Mouse (Mus musculus): ENCODE results near the gene Myl6b.

Myl6b gene

GRCm38 (mm10) chr10:128498590-128498989 is at the start of gene Myl6b:
Gene Myl6b, minus strand, starts transcription at chr10:128498685.
- peak; percentile 98 for DNase-seq

- DNase-seq, result peak; percentile 98
Measured at GRCm38 (mm10) chr10:128547361-128548032, 49.0 kb upstream of the Myl6b start, which contains the start of gene Zc3h10. Gene Zc3h10, minus strand, starts transcription at chr10:128547774.

GRCm38 (mm10) chr10:128546787-128547186 is 48.3 kb upstream of the Myl6b start:
- DNase-seq, result no peak

- no peak for DNase-seq
Measured at GRCm38 (mm10) chr10:128546361-128546760, 47.9 kb upstream of the Myl6b start.

GRCm38 (mm10) chr10:128545570-128545898 is 47.0 kb upstream of the Myl6b start:
- DNase-seq, result no peak

GRCm38 (mm10) chr10:128544674-128545569 is 46.4 kb upstream of the Myl6b start:
- no peak for DNase-seq

GRCm38 (mm10) chr10:128544151-128544657 is 45.7 kb upstream of the Myl6b start:
- DNase-seq, result no peak

- DNase-seq, result no peak
Measured at GRCm38 (mm10) chr10:128543100-128543499, 44.6 kb upstream of the Myl6b start.

- DNase-seq, result no peak
Measured at GRCm38 (mm10) chr10:128538340-128538870, 39.9 kb upstream of the Myl6b start.

GRCm38 (mm10) chr10:128536266-128536940 is 37.9 kb upstream of the Myl6b start:
- DNase-seq, result peak; percentile 90

GRCm38 (mm10) chr10:128535624-128536265 is 37.3 kb upstream of the Myl6b start:
- DNase-seq, result no peak

GRCm38 (mm10) chr10:128535206-128535605 is 36.7 kb upstream of the Myl6b start:
- no peak for DNase-seq

GRCm38 (mm10) chr10:128526366-128527356 is 28.2 kb upstream of the Myl6b start:
- no peak for DNase-seq

- DNase-seq, result peak; percentile 97
Measured at GRCm38 (mm10) chr10:128525671-128526308, 27.3 kb upstream of the Myl6b start, which contains the start of gene Esyt1. Gene Esyt1, minus strand, starts transcription at chr10:128525871.

- DNase-seq, result no peak
Measured at GRCm38 (mm10) chr10:128524732-128525662, 26.5 kb upstream of the Myl6b start.

- no peak for DNase-seq
Measured at GRCm38 (mm10) chr10:128524111-128524731, 25.7 kb upstream of the Myl6b start.

GRCm38 (mm10) chr10:128522351-128522750 is 23.9 kb upstream of the Myl6b start:
- DNase-seq, result no peak

GRCm38 (mm10) chr10:128520591-128520990 is 22.1 kb upstream of the Myl6b start:
- DNase-seq, result no peak

GRCm38 (mm10) chr10:128518833-128519232 is 20.3 kb upstream of the Myl6b start:
- DNase-seq, result no peak

All from layer of hippocampus, adult 9-11 months (tissue).